Mouse (Mus musculus): ENCODE measurements around the gene Zfand6.

Zfand6 gene

DNA sequence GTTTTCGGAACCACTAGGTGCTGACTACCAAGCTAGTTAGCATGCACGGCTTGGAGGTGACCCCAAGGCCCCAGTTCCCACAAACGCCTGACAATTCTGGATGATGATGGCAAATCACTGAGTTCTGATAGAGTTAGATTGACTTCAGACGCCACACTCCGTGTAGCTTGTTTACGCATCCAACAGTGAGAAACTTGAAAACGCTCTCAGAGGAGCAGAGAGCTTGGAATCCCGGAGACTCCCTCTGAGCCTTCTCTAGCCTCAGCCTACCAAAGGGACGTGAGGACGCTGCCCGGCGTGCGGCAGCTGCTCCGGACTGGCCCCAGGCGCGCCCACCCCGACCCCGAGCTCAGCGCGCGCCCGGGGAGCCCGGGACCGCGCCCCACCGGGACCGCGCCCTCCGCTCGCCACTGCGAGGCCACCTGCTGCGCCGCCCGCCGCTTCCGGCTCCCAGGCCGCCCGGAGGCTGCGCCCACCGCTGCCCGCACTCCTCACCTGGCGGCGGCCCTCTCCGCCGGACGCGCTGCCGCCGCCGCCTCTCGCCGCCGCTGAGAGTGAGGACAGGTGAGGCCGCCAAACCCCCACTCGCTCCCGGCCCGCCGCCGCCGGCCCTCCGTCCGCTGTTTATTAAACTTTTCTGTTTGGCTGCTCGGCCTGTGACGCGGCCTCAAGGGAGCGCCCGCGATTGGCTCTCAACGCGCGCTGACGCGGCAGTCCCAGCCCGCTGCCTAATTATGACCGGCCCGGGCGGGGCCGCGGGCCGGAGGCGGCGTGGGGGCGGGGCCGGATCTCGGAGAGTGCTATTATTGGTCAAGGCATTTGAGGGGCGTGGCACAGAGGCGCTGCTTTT lies at the start of gene Zfand6:
Gene Zfand6, minus strand, starts transcription at position 709 of the 850 bp plus-strand sequence.
- DNase-seq = peak; percentile 98

- DNase-seq = no peak
Measured at GRCm38 (mm10) chr7:84736803-84737202, 47.0 kb upstream of the Zfand6 start.

- DNase-seq = no peak
Measured at GRCm38 (mm10) chr7:84733038-84733437, 43.3 kb upstream of the Zfand6 start.

- no peak for DNase-seq
Measured at GRCm38 (mm10) chr7:84732052-84732451, 42.3 kb upstream of the Zfand6 start.

DNA sequence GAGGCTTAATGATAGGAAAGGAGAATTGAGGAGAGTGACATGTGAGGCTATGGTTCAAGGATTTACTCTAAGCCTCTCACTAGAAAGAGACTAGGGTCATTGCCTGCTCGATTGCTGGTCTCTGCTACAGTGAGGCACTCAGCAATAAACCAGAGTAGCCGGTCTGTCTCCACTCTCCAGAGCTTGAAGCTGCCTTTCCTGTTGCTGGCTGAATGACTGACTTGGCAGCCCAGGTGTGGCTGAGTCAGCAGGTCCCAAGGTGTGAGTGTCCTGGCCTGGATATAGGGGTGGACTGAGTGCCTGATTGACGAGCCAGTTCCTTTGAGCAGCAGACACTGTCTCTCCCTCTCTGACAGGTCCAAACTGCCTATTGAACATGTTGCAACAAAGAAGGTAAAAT lies 41.3 kb upstream of the Zfand6 start:
- DNase-seq = no peak

GRCm38 (mm10) chr7:84722804-84723459 lies 33.2 kb upstream of the Zfand6 start:
- DNase-seq = no peak

GRCm38 (mm10) chr7:84710287-84710958 lies 20.7 kb upstream of the Zfand6 start:
- DNase-seq = no peak

- no peak for DNase-seq
Measured at GRCm38 (mm10) chr7:84706877-84707276, 17.1 kb upstream of the Zfand6 start.

DNA sequence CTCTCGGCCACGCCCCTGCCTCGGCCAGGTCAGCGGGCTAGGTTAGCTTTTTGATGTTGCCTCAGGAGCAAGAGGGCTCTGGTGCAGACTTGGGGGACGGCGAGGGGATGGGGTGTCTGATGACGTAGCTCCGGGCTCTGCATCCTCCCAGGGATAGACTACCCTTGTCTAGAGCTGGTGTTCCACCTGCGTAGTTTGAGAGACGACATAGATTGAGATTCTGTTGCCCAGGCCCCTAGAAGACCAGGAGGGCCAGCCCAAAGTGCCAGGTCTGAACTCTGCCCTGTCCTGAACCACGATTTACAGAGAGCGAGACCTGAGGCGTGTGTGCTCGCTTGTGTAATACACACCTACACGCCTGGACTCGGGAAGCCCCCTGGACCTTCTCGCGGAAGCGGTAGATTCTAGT lies 346 bp upstream of the Zfand6 start:
- DNase-seq = no peak

DNA sequence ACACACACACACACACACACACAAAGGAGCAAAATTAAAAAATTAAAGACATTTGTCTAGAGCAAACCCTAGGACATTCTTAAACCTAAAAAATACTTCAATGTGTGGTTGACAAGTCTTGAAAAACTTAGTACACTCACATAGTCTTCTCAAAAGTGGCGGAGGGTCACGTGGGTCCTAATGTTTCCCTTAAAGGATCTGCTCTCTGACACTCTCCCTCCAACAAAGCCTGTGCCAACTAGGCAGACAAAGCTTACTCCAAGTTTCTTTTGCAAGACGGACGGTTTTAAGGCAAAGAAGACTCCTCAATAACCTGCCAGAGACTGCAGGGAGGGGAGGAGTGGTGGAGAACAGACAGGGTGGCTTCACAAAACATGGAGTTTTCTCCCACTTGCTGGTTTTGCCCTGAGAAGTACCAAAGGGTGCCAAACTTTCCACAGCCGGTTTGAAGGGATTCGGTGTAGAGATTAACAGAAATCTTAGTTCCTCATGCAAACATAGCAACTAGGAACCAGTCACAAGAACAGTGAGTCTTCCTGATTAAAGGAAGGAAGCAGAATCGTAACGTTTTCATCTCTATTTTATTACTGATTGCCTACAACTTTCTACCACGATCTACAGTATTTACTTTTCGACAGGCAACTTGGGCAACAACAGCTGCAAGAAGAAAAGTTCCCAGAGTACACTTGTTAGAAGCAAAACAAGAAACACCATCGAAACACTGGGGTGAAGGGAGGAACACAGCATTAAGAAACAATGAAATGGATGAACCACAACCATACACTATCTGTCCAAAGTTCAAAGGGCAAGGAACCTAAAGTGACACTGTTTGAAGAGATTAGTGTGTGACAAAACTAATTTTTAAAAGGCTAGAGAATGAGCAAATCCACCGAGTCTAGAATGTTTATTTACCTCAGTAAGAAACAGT lies 1.8 kb downstream of the Zfand6 start:
- DNase-seq = no peak

- no peak for DNase-seq
Measured at GRCm38 (mm10) chr7:84686380-84686779, 3.4 kb downstream of the Zfand6 start.

- DNase-seq = no peak
Measured at GRCm38 (mm10) chr7:84684675-84685074, 5.1 kb downstream of the Zfand6 start.

DNA sequence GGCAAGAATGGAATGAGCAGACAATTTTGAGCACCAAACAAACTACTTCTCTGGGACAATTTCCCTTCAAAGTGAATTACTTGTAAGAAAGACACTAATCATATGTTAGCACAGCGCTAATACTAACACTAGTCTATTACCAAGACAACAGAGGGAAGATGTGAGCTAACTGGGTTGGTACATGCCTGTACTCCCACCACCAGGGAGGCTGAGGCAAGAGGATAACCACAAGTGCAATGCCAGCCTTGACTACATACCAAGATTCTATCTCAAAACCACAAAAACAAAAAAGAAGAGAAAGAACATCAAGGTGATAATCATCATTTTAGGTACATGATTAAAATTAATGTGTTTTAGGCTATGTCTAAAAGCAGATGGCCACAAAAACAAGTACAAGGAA lies 8.2 kb downstream of the Zfand6 start:
- DNase-seq = no peak

GRCm38 (mm10) chr7:84680931-84681330 lies 8.8 kb downstream of the Zfand6 start:
- no peak for DNase-seq

DNA sequence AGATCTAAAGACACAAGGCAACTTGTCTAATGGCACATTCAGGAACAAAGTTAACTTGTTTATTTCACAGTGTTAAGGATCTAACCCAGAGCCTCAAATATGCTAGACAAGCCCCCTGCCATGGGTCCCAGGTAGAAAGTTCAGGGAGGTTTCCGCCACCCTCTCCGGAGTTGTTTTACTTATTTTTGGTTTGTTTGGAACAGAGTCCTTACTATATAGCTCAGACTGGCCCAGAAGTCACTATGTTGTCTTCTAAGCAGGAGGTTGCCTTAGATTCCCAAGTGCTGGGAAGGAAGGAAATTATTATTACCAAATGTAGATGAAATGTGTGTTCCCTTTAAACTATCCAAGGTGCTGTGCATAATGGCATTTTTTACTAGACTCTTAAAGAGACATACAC lies 9.7 kb downstream of the Zfand6 start:
- no peak for DNase-seq

DNA sequence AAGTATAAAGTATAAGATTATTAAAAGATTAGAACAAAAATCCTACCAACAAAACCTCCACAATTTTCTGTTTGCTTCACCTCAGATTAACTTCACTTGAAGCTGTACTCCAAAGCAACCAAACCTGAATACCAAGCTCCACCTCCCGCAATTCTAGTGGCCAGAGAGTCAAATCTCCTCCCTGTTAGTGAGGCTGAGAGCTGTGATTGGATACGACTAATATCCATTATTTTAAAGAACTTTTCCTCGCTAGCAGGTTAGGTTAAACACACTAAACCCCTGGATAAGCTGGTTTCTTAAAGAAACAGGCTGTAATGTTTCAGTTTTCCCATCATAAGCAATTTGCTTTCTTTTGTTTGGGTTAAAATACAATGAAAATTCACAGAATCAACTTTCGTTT lies 10.5 kb downstream of the Zfand6 start:
- peak; percentile 38 for DNase-seq

- DNase-seq = no peak
Measured at GRCm38 (mm10) chr7:84673103-84673502, 16.7 kb downstream of the Zfand6 start.

GRCm38 (mm10) chr7:84669554-84670152 lies 20.1 kb downstream of the Zfand6 start:
- DNase-seq = no peak

GRCm38 (mm10) chr7:84667946-84668345 lies 21.8 kb downstream of the Zfand6 start:
- DNase-seq = no peak

GRCm38 (mm10) chr7:84652740-84653139 lies 37.0 kb downstream of the Zfand6 start:
- DNase-seq = no peak

- DNase-seq = no peak
Measured at GRCm38 (mm10) chr7:84651987-84652321, 37.8 kb downstream of the Zfand6 start.

- no peak for DNase-seq
Measured at GRCm38 (mm10) chr7:84651303-84651986, 38.3 kb downstream of the Zfand6 start.
